Mouse (Mus musculus) MEL (cell line): ENCODE measurements at regions not wholly inside any gene's neighbourhood (a gene's known extent, or its start where the extent isn't known, plus 50 kb on each side); places are given as distances from the start of the nearest gene placed in this dataset.

Source experiments
- DNase-seq: peaks from one replicate; pipeline ENCODE4 v3.0.0; 2011; ENCODE audit warnings: low read depth, low spot score
- H3K27ac ChIP-seq: 2 replicates; pipeline ENCODE4 v1.5.1; 2012; ENCODE audit warnings: low read depth, mild to moderate bottlenecking, control low read depth, low read length, moderate library complexity; ENCODE audit not compliant: control insufficient read depth
- H3K27me3 ChIP-seq, 2 experiments: fragments of 150-350 bp in 1 of 2; sonication (generic) in 1 of 2; 2 replicates each; pipeline ENCODE4 v1.6.1; 2012; ENCODE audit warnings: low read length in 2 of 2, mild to moderate bottlenecking in 2 of 2, improper control_type of control experiment in 1 of 2, moderate library complexity in 1 of 2; ENCODE audit not compliant: insufficient read depth in 2 of 2, control insufficient read depth in 1 of 2
- H3K36me3 ChIP-seq, 2 experiments: 2 replicates each; pipeline ENCODE4 v1.6.1; 2012 to 2014; ENCODE audit warnings: low read length in 2 of 2, improper control_type of control experiment in 1 of 2, inconsistent platforms in 1 of 2, mild to moderate bottlenecking in 1 of 2; ENCODE audit not compliant: insufficient read depth in 2 of 2, control insufficient read depth in 1 of 2
- H3K4me1 ChIP-seq, 2 experiments: fragments of 150-350 bp in 1 of 2; sonication (generic) in 1 of 2; 2 replicates each; pipeline ENCODE4 v1.6.1; 2012; ENCODE audit warnings: low read length in 2 of 2, improper control_type of control experiment in 1 of 2, mild to moderate bottlenecking in 1 of 2; ENCODE audit not compliant: insufficient read depth in 2 of 2, control insufficient read depth in 1 of 2
- H3K4me3 ChIP-seq, 2 experiments: fragments of 150-350 bp in 1 of 2; sonication (generic) in 1 of 2; 2 replicates each; pipeline ENCODE4 v1.5.1; 2012; ENCODE audit warnings: low read depth in 2 of 2, low read length in 2 of 2, mild to moderate bottlenecking in 2 of 2, moderate library complexity in 2 of 2, control low read depth in 1 of 2, improper control_type of control experiment in 1 of 2; ENCODE audit not compliant: control insufficient read depth in 1 of 2, insufficient read depth in 1 of 2
- H3K79me2 ChIP-seq: 2 replicates; pipeline ENCODE4 v1.6.1; 2012; ENCODE audit warnings: mild to moderate bottlenecking, low read length, moderate library complexity; ENCODE audit not compliant: control insufficient read depth, poor library complexity, insufficient read depth
- H3K9ac ChIP-seq: 2 replicates; pipeline ENCODE4 v1.6.1; 2012; ENCODE audit warnings: low read depth, mild to moderate bottlenecking, control low read depth, low read length, moderate library complexity; ENCODE audit not compliant: control insufficient read depth, poor library complexity, severe bottlenecking
- H3K9me3 ChIP-seq: fragments of 150-350 bp; sonication (generic); replicated peaks from 2 replicates; pipeline ENCODE4 v1.6.1; 2012; ENCODE audit warnings: mild to moderate bottlenecking, low read length, improper control_type of control experiment, moderate library complexity; ENCODE audit not compliant: insufficient read depth
- BHLHE40 ChIP-seq: IDR thresholded peaks from 2 replicates; pipeline ENCODE4 v1.6.1; 2012; ENCODE audit warnings: low read depth, mild to moderate bottlenecking, inconsistent platforms, low read length, improper control_type of control experiment, borderline replicate concordance
- CHD1 ChIP-seq: IDR thresholded peaks from 2 replicates; pipeline ENCODE4 v1.6.1; 2012; ENCODE audit warnings: low read depth, mild to moderate bottlenecking, inconsistent platforms, low read length, improper control_type of control experiment
- CHD2 ChIP-seq: IDR thresholded peaks from 2 replicates; pipeline ENCODE4 v1.6.1; 2011; ENCODE audit warnings: low read length, improper control_type of control experiment
- CTCF ChIP-seq, 3 experiments: IDR thresholded peaks in 2 of 3; conservative IDR thresholded peaks in 1 of 3; 2 replicates each; pipeline ENCODE4 v1.5.1; 2011 to 2012; ENCODE audit warnings: low read length in 3 of 3, low read depth in 2 of 3, mild to moderate bottlenecking in 2 of 3, improper control_type of control experiment in 1 of 3, inconsistent platforms in 1 of 3, mixed read lengths in 1 of 3, moderate library complexity in 1 of 3; ENCODE audit not compliant: control insufficient read depth in 1 of 3, insufficient read depth in 1 of 3, poor library complexity in 1 of 3, severe bottlenecking in 1 of 3
- ELF1 ChIP-seq: IDR thresholded peaks from 2 replicates; pipeline ENCODE4 v1.6.1; 2014; ENCODE audit warnings: low read depth, mild to moderate bottlenecking, inconsistent platforms, low read length, improper control_type of control experiment, moderate library complexity
- ETS1 ChIP-seq: IDR thresholded peaks from 2 replicates; pipeline ENCODE4 v1.6.1; 2012; ENCODE audit warnings: low read depth, mild to moderate bottlenecking, inconsistent platforms, low read length, improper control_type of control experiment, moderate library complexity
- HCFC1 ChIP-seq: IDR thresholded peaks from 2 replicates; pipeline ENCODE4 v1.6.1; 2012; ENCODE audit warnings: low read depth, mild to moderate bottlenecking, inconsistent platforms, low read length, improper control_type of control experiment, moderate library complexity
- KAT2A ChIP-seq: conservative IDR thresholded peaks from 2 replicates; pipeline ENCODE4 v1.6.1; 2012; ENCODE audit warnings: low read depth, low read length, improper control_type of control experiment, inconsistent platforms
- MAFK ChIP-seq: IDR thresholded peaks from 2 replicates; pipeline ENCODE4 v1.6.1; 2011; ENCODE audit warnings: low read depth, mild to moderate bottlenecking, low read length, improper control_type of control experiment, borderline replicate concordance
- MEF2A ChIP-seq: IDR thresholded peaks from 2 replicates; pipeline ENCODE4 v1.6.1; 2014; ENCODE audit warnings: low read depth, mild to moderate bottlenecking, inconsistent platforms, low read length, improper control_type of control experiment; ENCODE audit not compliant: poor library complexity, insufficient replicate concordance, severe bottlenecking; ENCODE audit errors: extremely low read depth
- MXI1 ChIP-seq: IDR thresholded peaks from 2 replicates; pipeline ENCODE4 v1.6.1; 2011; ENCODE audit warnings: mild to moderate bottlenecking, low read depth, low read length, improper control_type of control experiment
- MYB ChIP-seq: IDR thresholded peaks from 2 replicates; pipeline ENCODE4 v1.6.1; 2011; ENCODE audit warnings: mild to moderate bottlenecking, low read depth, low read length, improper control_type of control experiment
- NELFE ChIP-seq: IDR thresholded peaks from 2 replicates; pipeline ENCODE4 v1.6.1; 2011; ENCODE audit warnings: low read depth, low read length, improper control_type of control experiment
- RAD21 ChIP-seq: IDR thresholded peaks from 2 replicates; pipeline ENCODE4 v1.6.1; 2011; ENCODE audit warnings: mild to moderate bottlenecking, low read depth, low read length, improper control_type of control experiment
- RCOR1 ChIP-seq: IDR thresholded peaks from 2 replicates; pipeline ENCODE4 v1.6.1; 2012; ENCODE audit warnings: low read depth, mild to moderate bottlenecking, inconsistent platforms, low read length, improper control_type of control experiment
- SMC3 ChIP-seq: IDR thresholded peaks from 2 replicates; pipeline ENCODE4 v1.6.1; 2011; ENCODE audit warnings: low read depth, low read length, improper control_type of control experiment
- TAL1 ChIP-seq: IDR thresholded peaks from 2 replicates; pipeline ENCODE4 v1.6.1; 2012; ENCODE audit warnings: mild to moderate bottlenecking, inconsistent platforms, low read length, moderate library complexity, mixed read lengths
- TCF12 ChIP-seq: IDR thresholded peaks from 2 replicates; pipeline ENCODE4 v1.6.1; 2014; ENCODE audit warnings: low read depth, mild to moderate bottlenecking, inconsistent platforms, low read length, improper control_type of control experiment, moderate library complexity
- UBTF ChIP-seq: IDR thresholded peaks from 2 replicates; pipeline ENCODE4 v1.6.1; 2012; ENCODE audit warnings: low read depth, mild to moderate bottlenecking, inconsistent platforms, low read length, improper control_type of control experiment, moderate library complexity, borderline replicate concordance; ENCODE audit not compliant: insufficient read depth
- USF1 ChIP-seq: IDR thresholded peaks from 2 replicates; pipeline ENCODE4 v1.6.1; 2014; ENCODE audit warnings: low read depth, mild to moderate bottlenecking, inconsistent platforms, low read length, improper control_type of control experiment, moderate library complexity
- ZNF384 ChIP-seq: IDR thresholded peaks from 2 replicates; pipeline ENCODE4 v1.6.1; 2012; ENCODE audit warnings: low read depth, mild to moderate bottlenecking, inconsistent platforms, low read length, improper control_type of control experiment

DNA sequence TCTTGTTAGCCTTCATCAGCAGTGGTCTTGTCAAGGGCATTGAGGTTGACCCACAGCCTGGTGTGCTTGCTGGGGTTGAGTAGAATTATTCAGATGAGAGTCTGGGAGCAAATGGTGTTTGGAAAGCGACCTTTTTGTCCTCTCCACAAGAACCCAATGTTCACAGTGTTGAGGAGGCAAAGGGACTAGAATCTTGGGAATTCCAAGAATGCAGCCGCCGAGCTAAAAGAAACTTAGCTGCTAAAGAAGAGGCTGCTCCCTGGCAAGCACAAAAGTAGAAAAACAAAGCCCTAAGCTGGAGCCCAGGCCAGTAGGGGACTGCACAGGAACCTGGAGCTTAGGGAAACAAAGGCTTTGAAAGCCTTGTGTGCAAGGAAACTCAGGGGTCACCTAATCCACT is 126.4 kb downstream of the Tmem38b start:
- Histone ChIP-seq H3K9ac (no peak overlapping the region), H3K9me3 (no peaks in the 10 kb centered on the region), H3K4me1 (no peaks in the 10 kb centered on the region), H3K27ac (no peak overlapping the region), H3K27me3 (no peaks in the 10 kb centered on the region), H3K79me2 (no peaks in the 10 kb centered on the region), H3K4me3 (no peak overlapping the region), H3K36me3 (no peaks in the 10 kb centered on the region)
- TF ChIP-seq RAD21 = no peak
- no peak for TF ChIP-seq TAL1
- TF ChIP-seq KAT2A = no peak
- TF ChIP-seq MEF2A = no peak
- no peak for DNase-seq

- Histone ChIP-seq H3K36me3 (no peaks in the 10 kb centered on the region), H3K79me2 (no peaks in the 10 kb centered on the region), H3K4me3 (no peak overlapping the region), H3K27me3 (no peaks in the 10 kb centered on the region), H3K9ac (no peak overlapping the region), H3K9me3 (no peaks in the 10 kb centered on the region), H3K27ac (no peak overlapping the region), H3K4me1 (no peaks in the 10 kb centered on the region)
- DNase-seq = no peak
- TF ChIP-seq CHD1 (no peak), UBTF (no peak), USF1 (no peak), MXI1 (no peak), MYB (no peak), MAFK (no peak), MEF2A (no peak), ETS1 (no peak), CHD2 (no peak), CTCF (IDR thresholded peaks at IDR 0.05 in 2 of 3, conservative IDR thresholded peaks at IDR 0.05 in 1 of 3; ENCODE audit: control insufficient read depth in 1 of 3, insufficient read depth in 1 of 3, low read depth in 2 of 3, low read length in 3 of 3, poor library complexity in 1 of 3, severe bottlenecking in 1 of 3) (no peak), NELFE (no peak), TCF12 (no peak), BHLHE40 (no peak), HCFC1 (no peak), RCOR1 (no peak), ZNF384 (no peak), SMC3 (no peak), ELF1 (no peak)
Observed at GRCm38 (mm10) chr4:53962458-53962857, 136.6 kb downstream of the Tmem38b start.
